Mouse (Mus musculus) embryonic facial prominence, embryonic 12.5 days (tissue): Measurements from ENCODE around the gene Phf24. TPM values are rescaled to one million over a fixed set of nuclear protein-coding genes. Genes with fewer than 3 reads are reported as not detected.

ENCODE experiments used
- ATAC-seq: fragments of 200-750 bp; cut with Nextera tagmentation; 2 replicates; pipeline ENCODE4 v1.8.0; 2017; ENCODE audit not compliant: insufficient number of reproducible peaks, insufficient read depth, low FRiP score, low TSS enrichment
- H3K27ac ChIP-seq: fragments of 300-500 bp; sonication (generic); 2 replicates; pipeline ENCODE4 v1.5.1; 2016; ENCODE audit warnings: mild to moderate bottlenecking
- H3K27me3 ChIP-seq: fragments of 300-500 bp; sonication (generic); 2 replicates; pipeline ENCODE4 v1.6.1; 2016; ENCODE audit warnings: mild to moderate bottlenecking, moderate library complexity
- H3K36me3 ChIP-seq: fragments of 300-500 bp; sonication (generic); 2 replicates; pipeline ENCODE4 v1.6.1; 2016; ENCODE audit warnings: mild to moderate bottlenecking
- H3K4me1 ChIP-seq: fragments of 300-500 bp; sonication (generic); 2 replicates; pipeline ENCODE4 v1.6.1; 2016
- H3K4me2 ChIP-seq: fragments of 300-500 bp; sonication (generic); replicated peaks from 2 replicates; pipeline ENCODE4 v1.6.1; 2016; ENCODE audit warnings: mild to moderate bottlenecking, moderate library complexity
- H3K4me3 ChIP-seq: fragments of 300-500 bp; sonication (generic); 2 replicates; pipeline ENCODE4 v1.5.1; 2016; ENCODE audit warnings: mild to moderate bottlenecking
- H3K9ac ChIP-seq: fragments of 300-500 bp; sonication (generic); 2 replicates; pipeline ENCODE4 v1.6.1; 2016; ENCODE audit warnings: mild to moderate bottlenecking, moderate library complexity
- H3K9me3 ChIP-seq: fragments of 300-500 bp; sonication (generic); 2 replicates; pipeline ENCODE4 v1.6.1; 2016; ENCODE audit warnings: mild to moderate bottlenecking, moderate library complexity
- WGBS: fragments of 180-500 bp; shearing (Covaris S2); methylation state at CpG from one replicate; pipeline ENCODE4 v1.1.7; 2016; 5-methylcytosine and 5-hydroxymethylcytosine counted together
- polyA plus RNA-seq: library from polyadenylated mRNA; unstranded; fragments of >200 nt; fragmentation: Nextera tagmentation; extraction: Ambion mirVana; gene quantifications from 2 replicates; pipeline ENCODE4 v1.2.1, GENCODE M21; 2016

Gene Phf24
- polyA plus RNA-seq, 1 experiment from 2014 or later: 2.5 TPM

DNA sequence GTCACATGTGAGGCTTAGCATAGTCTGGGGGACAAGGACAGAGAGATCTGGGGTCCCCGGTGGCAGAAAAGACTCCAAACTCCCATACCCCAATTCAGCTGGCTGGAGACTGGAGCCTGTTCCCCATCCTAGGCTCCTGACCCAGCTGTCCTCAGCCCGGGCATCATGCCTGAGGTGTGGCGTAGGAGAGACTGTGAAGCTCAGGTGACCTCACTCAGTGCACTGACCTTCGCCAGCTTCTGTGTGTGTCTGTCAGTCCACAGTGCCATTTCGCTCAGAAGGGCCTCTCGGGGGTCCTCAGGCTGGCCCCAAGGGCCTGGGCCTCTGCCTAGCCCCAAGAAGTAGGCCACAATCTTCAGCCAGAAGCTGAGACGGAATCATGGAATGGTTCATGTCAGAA, 36.1 kb downstream of the Phf24 start:
- ATAC-seq: no peak
- Histone ChIP-seq H3K36me3 (peaks cover 18% of the 10 kb centered on the region), H3K4me2 (no peak overlapping the region), H3K27ac (no peak overlapping the region), H3K9me3 (no peaks in the 10 kb centered on the region), H3K4me1 (peaks cover 32% of the 10 kb centered on the region), H3K9ac (no peak overlapping the region), H3K27me3 (peaks cover 11% of the 10 kb centered on the region), H3K4me3 (no peak overlapping the region)
- 88% methylated on average over 7 of the region's 7 CpGs for WGBS

DNA sequence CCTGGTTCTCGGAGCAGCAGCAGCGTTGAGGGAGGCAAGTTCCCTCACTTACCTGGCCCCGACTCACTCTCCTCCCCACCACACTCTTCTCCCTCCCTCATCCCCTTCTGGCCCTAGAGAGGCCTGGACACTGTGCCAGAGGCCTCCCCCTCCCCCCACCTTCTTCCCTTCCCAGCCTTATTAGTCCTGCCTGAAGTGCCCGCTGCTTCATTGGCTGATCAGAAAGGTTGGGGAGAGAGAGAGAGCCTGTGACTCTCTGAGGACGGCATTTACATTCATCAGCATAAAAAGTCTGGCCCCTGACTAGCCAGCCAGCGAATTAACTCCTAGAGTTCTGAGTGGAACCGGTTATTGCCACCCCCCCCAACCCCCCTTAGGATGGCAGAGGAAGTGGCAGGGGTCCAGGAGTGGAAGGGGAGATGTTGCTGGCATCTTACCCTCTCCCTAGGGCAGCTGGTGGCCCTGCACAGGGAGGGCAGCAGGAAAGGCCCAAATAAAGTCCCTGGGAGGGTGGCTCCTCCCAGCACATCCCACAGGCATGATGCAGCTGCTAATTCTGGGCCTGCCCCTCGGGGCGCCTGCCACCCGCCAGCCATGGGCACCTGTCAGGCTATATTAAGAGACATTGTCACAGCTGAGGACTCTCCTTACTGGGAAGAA, 37.1 kb downstream of the Phf24 start:
- Histone ChIP-seq H3K4me1 (peaks cover 32% of the 10 kb centered on the region), H3K9ac (0 out of 2 replicates have a peak overlapping the region, but pooled peaks have one; percentile 27), H3K4me2 (peak overlapping the region; percentile 17), H3K27ac (peak overlapping the region; percentile 38; the same call in 1 of the 2 replicates), H3K4me3 (no peak overlapping the region), H3K36me3 (peaks cover 21% of the 10 kb centered on the region), H3K27me3 (peaks cover 1% of the 10 kb centered on the region; the same call in 1 of the 2 replicates), H3K9me3 (no peaks in the 10 kb centered on the region)
- 26% methylated on average over 10 of the region's 10 CpGs for WGBS
- ATAC-seq: no peak

DNA sequence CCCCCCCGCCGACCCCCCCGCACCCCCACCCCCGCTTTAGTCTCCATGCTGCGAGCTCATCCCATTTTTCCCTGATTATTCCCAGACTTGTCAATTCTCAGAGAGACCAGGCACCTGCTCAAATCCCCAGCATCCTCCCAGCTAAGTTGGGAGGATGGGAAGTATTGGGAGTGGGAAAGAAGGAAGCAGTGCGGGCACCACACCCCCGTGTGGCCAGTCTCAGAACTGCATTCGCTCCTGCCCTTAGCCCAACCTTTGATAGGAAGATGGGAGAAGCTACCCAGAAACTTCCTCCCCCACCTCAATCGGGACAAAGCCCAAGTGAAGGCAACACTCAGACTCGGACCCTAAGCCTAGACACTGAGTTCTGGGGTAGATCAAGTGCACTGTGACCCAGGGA, 37.8 kb downstream of the Phf24 start:
- Histone ChIP-seq H3K4me1 (peaks cover 29% of the 10 kb centered on the region), H3K27ac (no peak overlapping the region), H3K27me3 (no peaks in the 10 kb centered on the region), H3K9me3 (no peaks in the 10 kb centered on the region), H3K9ac (no peak overlapping the region), H3K4me2 (no peak overlapping the region; the same call in 1 of the 2 replicates), H3K4me3 (no peak overlapping the region), H3K36me3 (peaks cover 21% of the 10 kb centered on the region)
- no peak for ATAC-seq
- 3% methylated on average over 10 of the region's 10 CpGs for WGBS

DNA sequence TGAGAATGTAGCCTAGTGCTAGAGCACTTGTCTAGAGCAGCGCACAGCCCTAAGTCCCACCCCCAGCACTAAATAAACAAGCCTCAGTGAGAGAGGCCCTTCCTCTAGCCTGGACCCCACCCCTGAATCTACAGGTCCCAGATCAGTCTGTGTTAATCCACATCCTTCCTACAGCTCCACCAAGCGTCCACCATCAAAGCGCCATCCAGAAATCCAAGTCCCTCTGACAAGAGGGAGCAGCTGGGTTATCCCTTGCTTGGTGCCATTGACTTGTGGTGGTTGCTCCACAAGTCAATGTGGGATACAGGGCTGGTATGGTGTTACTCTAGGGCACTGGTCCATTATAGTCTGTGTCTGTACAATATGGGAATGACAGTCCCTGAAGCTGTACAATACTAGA, 38.7 kb downstream of the Phf24 start:
- Histone ChIP-seq H3K36me3 (peaks cover 21% of the 10 kb centered on the region), H3K9me3 (no peaks in the 10 kb centered on the region), H3K27me3 (no peaks in the 10 kb centered on the region), H3K9ac (no peak overlapping the region), H3K4me1 (peaks cover 28% of the 10 kb centered on the region), H3K4me2 (no peak overlapping the region), H3K4me3 (no peak overlapping the region), H3K27ac (no peak overlapping the region)
- WGBS: 93% methylated on average over 3 of the region's 3 CpGs
- no peak for ATAC-seq

DNA sequence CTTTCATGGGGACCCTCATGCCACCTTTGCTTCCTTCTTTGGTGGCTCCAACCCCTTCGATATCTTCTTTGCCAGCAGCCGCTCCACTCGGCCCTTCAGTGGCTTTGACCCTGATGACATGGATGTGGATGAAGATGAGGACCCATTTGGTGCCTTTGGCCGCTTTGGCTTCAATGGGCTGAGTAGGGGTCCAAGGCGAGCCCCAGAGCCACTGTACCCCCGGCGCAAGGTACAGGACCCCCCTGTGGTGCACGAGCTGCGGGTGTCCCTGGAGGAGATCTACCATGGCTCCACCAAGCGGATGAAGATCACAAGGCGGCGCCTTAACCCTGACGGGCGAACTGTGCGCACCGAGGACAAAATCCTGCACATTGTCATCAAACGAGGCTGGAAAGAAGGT, 40.1 kb downstream of the Phf24 start:
- H3K27me3 ChIP-seq: no peaks in the 10 kb centered on the region

DNA sequence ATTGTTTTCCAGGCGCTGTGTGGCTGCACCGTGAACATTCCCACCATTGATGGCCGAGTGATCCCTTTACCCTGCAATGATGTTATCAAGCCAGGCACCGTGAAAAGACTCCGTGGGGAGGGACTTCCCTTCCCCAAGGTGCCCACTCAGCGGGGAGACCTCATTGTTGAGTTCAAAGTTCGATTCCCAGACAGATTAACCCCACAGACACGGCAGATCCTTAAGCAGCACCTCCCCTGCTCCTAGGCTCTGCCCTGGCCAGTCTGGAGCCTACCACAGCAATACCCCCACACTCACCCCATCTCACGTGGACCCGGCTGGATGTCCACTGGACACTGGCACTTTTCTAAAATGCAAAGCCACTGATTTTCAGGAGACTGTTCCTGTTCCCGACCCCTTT, 40.8 kb downstream of the Phf24 start:
- no peak overlapping the region for H3K9ac ChIP-seq
- 84% methylated on average over 11 of the region's 11 CpGs for WGBS
- H3K36me3 ChIP-seq: peaks cover 21% of the 10 kb centered on the region
- H3K9me3 ChIP-seq: no peaks in the 10 kb centered on the region
- no peaks in the 10 kb centered on the region for H3K27me3 ChIP-seq
- peaks cover 14% of the 10 kb centered on the region for H3K4me1 ChIP-seq
- H3K27ac ChIP-seq: no peak overlapping the region
- no peak overlapping the region for H3K4me2 ChIP-seq
- ATAC-seq: no peak
- no peak overlapping the region for H3K4me3 ChIP-seq

More for the DNA sequence above, 40.1 kb downstream of the Phf24 start:
- Histone ChIP-seq H3K36me3 (peaks cover 21% of the 10 kb centered on the region), H3K4me2 (no peak overlapping the region), H3K4me3 (no peak overlapping the region), H3K9ac (no peak overlapping the region), H3K4me1 (peaks cover 15% of the 10 kb centered on the region), H3K27ac (no peak overlapping the region), H3K9me3 (no peaks in the 10 kb centered on the region)
- no peak for ATAC-seq
- 94% methylated on average over 17 of the region's 17 CpGs for WGBS

DNA sequence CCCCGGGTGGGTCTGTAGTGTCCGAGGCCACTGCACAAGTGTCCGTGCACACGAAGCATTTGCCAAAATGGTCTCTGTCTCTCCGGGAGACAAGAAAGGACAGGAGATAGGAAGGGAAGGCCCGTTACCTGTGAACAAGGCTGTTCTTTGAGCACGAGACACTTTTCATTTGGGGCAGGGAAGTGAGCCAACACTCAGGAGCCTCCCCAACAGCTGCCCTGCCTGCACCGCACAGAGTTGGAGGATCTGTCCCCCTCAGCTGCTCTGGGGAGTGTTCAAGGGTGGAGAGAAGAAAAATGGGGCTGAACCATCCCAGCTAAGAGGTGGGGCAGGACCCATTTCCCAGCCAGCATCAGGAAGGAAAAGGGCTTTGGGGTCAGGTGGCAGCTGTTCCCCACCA, 41.5 kb downstream of the Phf24 start:
- H3K27ac ChIP-seq: no peak overlapping the region
- no peak for ATAC-seq
- WGBS: 85% methylated on average over 8 of the region's 8 CpGs

DNA sequence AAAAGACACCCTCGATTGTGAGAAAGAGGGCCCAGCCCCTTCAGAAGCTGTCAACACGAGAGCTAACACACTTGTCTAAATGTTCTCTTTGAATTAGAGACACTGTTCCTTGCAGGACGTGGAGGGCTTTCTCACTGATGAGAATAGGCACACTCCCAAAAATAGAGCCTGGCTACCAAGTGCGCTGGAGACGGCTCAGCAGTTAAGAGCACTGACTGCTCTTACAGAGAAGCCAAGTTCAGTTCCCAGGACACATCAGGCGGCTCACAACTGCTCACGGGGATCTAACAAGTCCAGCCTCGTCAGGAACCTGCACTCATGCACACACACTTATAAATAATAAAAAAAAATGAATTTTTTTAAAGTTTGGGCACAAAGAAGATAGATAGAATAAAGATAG, 42.5 kb downstream of the Phf24 start:
- no peak for ATAC-seq
- no peaks in the 10 kb centered on the region for H3K27me3 ChIP-seq
- peaks cover 1% of the 10 kb centered on the region; the same call in 1 of the 2 replicates for H3K4me1 ChIP-seq
- H3K27ac ChIP-seq: no peak overlapping the region
- H3K4me3 ChIP-seq: no peak overlapping the region
- peaks cover 19% of the 10 kb centered on the region for H3K36me3 ChIP-seq
- H3K9me3 ChIP-seq: no peaks in the 10 kb centered on the region
- WGBS: 70% methylated on average over 8 of the region's 8 CpGs
- H3K4me2 ChIP-seq: no peak overlapping the region
- no peak overlapping the region for H3K9ac ChIP-seq

More for the DNA sequence above, 41.5 kb downstream of the Phf24 start:
- no peak overlapping the region for H3K9ac ChIP-seq
- peaks cover 21% of the 10 kb centered on the region for H3K36me3 ChIP-seq
- peaks cover 10% of the 10 kb centered on the region for H3K4me1 ChIP-seq
- H3K9me3 ChIP-seq: no peaks in the 10 kb centered on the region
- no peak overlapping the region for H3K4me3 ChIP-seq
- H3K27me3 ChIP-seq: no peaks in the 10 kb centered on the region
- H3K4me2 ChIP-seq: no peak overlapping the region

DNA sequence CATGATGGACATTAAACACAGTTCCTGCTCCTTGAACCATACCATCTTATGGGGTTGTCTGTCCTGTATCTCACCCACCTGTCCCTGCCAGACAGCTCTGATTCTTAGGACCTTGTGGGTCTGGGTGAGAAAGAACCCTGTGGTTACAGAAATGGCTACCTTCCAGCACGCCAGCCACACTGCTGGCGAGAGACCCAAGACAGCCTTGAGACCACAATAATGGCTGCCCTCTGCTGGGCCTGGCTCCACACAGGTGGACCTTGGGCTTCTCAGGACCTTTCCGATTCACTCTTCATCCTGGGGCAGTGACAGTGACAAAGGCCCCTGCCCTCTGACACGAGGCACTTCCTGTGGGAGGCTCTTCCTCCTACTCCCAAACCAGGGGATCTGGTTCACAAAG, 42.9 kb downstream of the Phf24 start:
- Histone ChIP-seq H3K4me2 (no peak overlapping the region), H3K27ac (no peak overlapping the region), H3K4me3 (no peak overlapping the region), H3K27me3 (no peaks in the 10 kb centered on the region), H3K9ac (no peak overlapping the region), H3K36me3 (peaks cover 17% of the 10 kb centered on the region), H3K9me3 (no peaks in the 10 kb centered on the region), H3K4me1 (no peaks in the 10 kb centered on the region)
- 62% methylated on average over 4 of the region's 4 CpGs for WGBS
- ATAC-seq: no peak

DNA sequence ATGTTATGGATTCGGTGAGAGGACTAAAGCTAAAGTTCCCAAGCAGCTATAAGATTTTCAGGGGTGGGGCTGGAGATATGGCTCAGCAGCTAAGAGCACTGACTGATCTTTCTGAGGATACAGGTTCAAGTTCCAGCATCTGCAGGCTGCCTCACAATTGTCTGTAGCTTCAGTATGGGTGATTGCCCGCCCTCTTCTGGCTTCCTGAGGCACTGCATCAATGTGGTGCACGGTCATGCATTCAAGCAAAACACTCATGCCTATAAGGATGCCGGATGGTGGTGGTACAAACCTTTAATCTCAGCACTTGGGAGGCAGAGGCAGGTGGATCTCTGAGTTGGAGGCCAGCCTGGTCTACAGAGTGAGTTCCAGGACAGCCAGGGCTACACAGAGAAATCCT, 45.1 kb downstream of the Phf24 start:
- H3K9ac ChIP-seq: no peak overlapping the region
- ATAC-seq: no peak
- no peaks in the 10 kb centered on the region for H3K4me1 ChIP-seq
- no peak overlapping the region for H3K4me2 ChIP-seq
- no peak overlapping the region for H3K27ac ChIP-seq
- WGBS: 34% methylated on average over 4 of the region's 4 CpGs
- peaks cover 13% of the 10 kb centered on the region for H3K36me3 ChIP-seq
- no peaks in the 10 kb centered on the region for H3K9me3 ChIP-seq
- no peak overlapping the region for H3K4me3 ChIP-seq
- H3K27me3 ChIP-seq: no peaks in the 10 kb centered on the region

DNA sequence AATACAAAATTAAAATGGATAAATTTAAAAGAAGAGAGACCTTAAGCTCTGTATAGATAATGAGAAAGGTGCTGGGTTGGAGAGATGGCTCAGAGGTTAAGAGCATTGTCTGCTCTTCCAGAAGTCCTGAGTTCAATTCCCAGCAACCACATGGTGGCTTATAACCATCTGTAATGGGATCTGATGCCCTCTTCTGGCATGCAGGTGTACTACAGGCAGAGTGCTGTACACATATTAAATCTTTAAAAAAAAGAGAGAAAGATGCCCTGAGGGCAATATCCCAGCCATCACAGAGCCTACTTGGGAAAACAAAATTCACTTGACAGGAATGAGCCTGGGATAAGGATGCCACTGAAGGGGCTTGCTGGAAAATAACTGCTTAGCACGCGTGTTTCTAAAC, 47.0 kb downstream of the Phf24 start:
- no peak overlapping the region for H3K9ac ChIP-seq
- 88% methylated on average over 2 of the region's 2 CpGs for WGBS
- no peak overlapping the region for H3K4me3 ChIP-seq
- no peak overlapping the region for H3K4me2 ChIP-seq
- no peak overlapping the region for H3K27ac ChIP-seq
- no peaks in the 10 kb centered on the region for H3K4me1 ChIP-seq
- ATAC-seq: no peak
- no peaks in the 10 kb centered on the region for H3K36me3 ChIP-seq
- no peaks in the 10 kb centered on the region for H3K27me3 ChIP-seq
- no peaks in the 10 kb centered on the region for H3K9me3 ChIP-seq

DNA sequence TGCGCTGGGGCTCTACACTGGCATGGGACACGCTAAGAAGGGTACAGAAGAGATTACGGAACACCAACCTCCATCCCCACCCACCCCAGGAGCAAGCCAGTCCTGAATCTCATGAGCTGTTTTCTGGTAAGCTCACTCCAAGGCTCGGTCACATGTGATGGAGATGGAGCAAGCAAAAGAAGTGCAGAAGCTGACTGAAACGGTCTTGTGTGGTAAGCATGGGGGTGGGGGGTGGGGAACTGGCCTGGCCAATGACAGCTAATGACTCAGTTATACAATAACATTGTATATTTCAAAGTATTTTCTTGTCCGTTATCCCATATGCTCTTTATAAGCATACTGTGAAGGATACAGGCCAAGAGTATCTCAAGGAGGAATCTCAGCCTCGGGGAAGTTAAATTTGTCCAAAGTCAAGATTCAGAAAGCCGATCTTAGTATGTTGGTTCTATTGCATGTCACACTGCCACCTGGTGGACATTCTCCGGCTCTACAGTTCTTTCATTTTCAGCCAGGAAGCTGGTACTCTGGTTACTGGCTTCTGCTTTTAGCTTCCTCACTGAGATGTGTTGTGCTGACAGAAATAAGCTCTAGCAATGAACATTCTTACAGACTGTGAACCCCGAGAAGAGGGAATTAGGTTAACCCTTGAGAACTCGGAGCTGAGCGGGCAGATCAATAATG, 48.7 kb downstream of the Phf24 start:
- no peaks in the 10 kb centered on the region for H3K36me3 ChIP-seq
- no peak overlapping the region for H3K27ac ChIP-seq
- peak overlapping the region; percentile 23 for H3K4me2 ChIP-seq
- H3K9me3 ChIP-seq: no peaks in the 10 kb centered on the region
- H3K9ac ChIP-seq: no peak overlapping the region
- WGBS: 13% methylated on average over 12 of the region's 12 CpGs
- H3K27me3 ChIP-seq: no peaks in the 10 kb centered on the region
- H3K4me3 ChIP-seq: no peak overlapping the region
- H3K4me1 ChIP-seq: no peaks in the 10 kb centered on the region
- ATAC-seq: no peak
